Mouse (Mus musculus) forebrain, postnatal 0 days (tissue): Measurements from ENCODE around the gene Snd1. TPM values are rescaled to one million over a fixed set of nuclear protein-coding genes. Genes with fewer than 3 reads are reported as not detected.
A peak's percentile ranks its signal among the peaks of the same experiment; 100 is the strongest.

Experiments used
- ATAC-seq: fragments of 200-750 bp; cut with Nextera tagmentation; 2 replicates; pipeline ENCODE4 v1.8.0; 2017; ENCODE audit warnings: mild to moderate bottlenecking, moderate library complexity
- DNase-seq: peaks from one replicate; pipeline ENCODE4 v3.0.0-alpha.2; 2015
- H3K27ac ChIP-seq: fragments of 300-500 bp; sonication (generic); 2 replicates; pipeline ENCODE4 v1.5.1; 2014; ENCODE audit warnings: low read depth, mild to moderate bottlenecking, antibody characterized with exemption, low read length, moderate library complexity, mixed read lengths
- H3K27me3 ChIP-seq: fragments of 300-500 bp; sonication (generic); 2 replicates; pipeline ENCODE4 v1.6.1; 2014; ENCODE audit warnings: mild to moderate bottlenecking, low read length, mixed read lengths; ENCODE audit not compliant: insufficient read depth
- H3K36me3 ChIP-seq: fragments of 300-500 bp; sonication (generic); 2 replicates; pipeline ENCODE4 v1.6.1; 2014; ENCODE audit warnings: mild to moderate bottlenecking, moderate library complexity; ENCODE audit not compliant: insufficient read depth
- H3K4me1 ChIP-seq: fragments of 300-500 bp; sonication (generic); 2 replicates; pipeline ENCODE4 v1.6.1; 2014; ENCODE audit warnings: antibody characterized with exemption; ENCODE audit not compliant: insufficient read depth
- H3K4me2 ChIP-seq: fragments of 300-500 bp; sonication (generic); 2 replicates; pipeline ENCODE4 v1.6.1; 2014; ENCODE audit warnings: low read depth, mild to moderate bottlenecking, moderate library complexity
- H3K4me3 ChIP-seq: fragments of 300-500 bp; sonication (generic); 2 replicates; pipeline ENCODE4 v1.5.1; 2014; ENCODE audit warnings: low read depth, low read length, mixed read lengths
- H3K9ac ChIP-seq: fragments of 300-500 bp; sonication (generic); 2 replicates; pipeline ENCODE4 v1.6.1; 2014; ENCODE audit warnings: mild to moderate bottlenecking
- H3K9me3 ChIP-seq: fragments of 300-500 bp; sonication (generic); 2 replicates; pipeline ENCODE4 v1.6.1; 2016; ENCODE audit warnings: low read length
- CTCF ChIP-seq: sonication (generic); IDR thresholded peaks from 2 replicates; pipeline ENCODE4 v1.5.1; 2016; ENCODE audit warnings: antibody characterized with exemption, control low read depth, low read depth
- WGBS: fragments of 180-500 bp; shearing (Covaris S2); extraction: QIAGEN DNeasy Blood & Tissue Kit; methylation state at CpG from one replicate; pipeline ENCODE4 v1.1.7; 2014; 5-methylcytosine and 5-hydroxymethylcytosine counted together
- polyA plus RNA-seq: library from polyadenylated mRNA; unstranded; fragments of >200 nt; fragmentation: Nextera tagmentation; extraction: Ambion mirVana; gene quantifications from 2 replicates; pipeline ENCODE4 v1.2.1, GENCODE M21; 2015
- total RNA-seq: library from RNA; depleted of rRNA; stranded (reverse); fragments of >200 nt; gene quantifications from 2 replicates; pipeline ENCODE4 v1.2.3, GENCODE M21; 2014

Snd1 gene
- total and polyA plus RNA-seq, 2 experiments from 2014 or later = 72.4 to 90.8 TPM

DNA sequence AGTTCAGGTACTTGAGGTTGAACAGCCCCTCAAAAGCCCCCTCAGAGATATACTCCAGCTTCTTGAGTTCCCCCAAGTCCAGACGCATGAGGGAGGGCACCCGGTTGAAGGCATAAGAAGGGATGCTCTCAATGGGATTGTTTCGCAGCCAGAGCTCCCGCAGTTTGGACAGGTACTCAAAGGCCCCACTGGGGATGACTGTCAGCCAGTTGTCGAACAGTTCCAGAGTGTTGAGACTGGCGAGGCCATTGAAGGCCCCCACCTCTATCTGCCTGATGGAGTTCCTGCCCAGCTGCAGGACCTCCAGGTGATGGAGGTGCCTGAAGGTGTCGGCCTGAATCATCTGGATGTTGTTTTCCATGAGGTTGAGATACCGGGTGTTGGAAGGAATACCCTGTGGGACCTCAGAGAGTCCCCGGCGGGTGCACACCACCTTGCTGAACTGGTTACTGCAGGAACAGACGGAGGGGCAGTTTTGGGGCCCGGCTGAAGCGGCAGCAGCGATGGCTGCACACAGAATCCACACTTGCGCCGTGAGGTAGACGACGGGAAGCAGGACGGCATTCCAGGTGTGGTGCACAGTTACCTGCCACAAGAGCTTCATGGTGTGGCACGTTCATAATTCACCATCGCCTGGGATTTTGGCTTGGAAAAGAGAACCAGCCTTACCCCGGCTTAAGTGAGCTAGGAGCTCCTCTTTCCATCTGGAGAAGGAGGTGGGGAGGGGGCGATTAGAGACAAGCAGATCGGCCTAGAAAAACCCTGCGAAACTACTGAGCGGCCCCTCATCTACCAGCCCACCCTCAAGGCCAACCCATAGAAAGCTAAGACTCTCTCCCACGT, 356.3 kb downstream of the Snd1 start, which contains the start of gene Lrrc4:
TSS of gene Lrrc4 (minus strand) at position 737 of the 843 bp plus-strand sequence.
- peak within 1 kb of the TSS; percentile 91 for H3K9ac ChIP-seq
- peak within 1 kb of the TSS; percentile 96 for H3K4me2 ChIP-seq
- H3K27me3 ChIP-seq = no peaks in the 10 kb centered on the region
- H3K9me3 ChIP-seq = no peaks in the 10 kb centered on the region
- no peak for TF ChIP-seq CTCF
- H3K27ac ChIP-seq = peak within 1 kb of the TSS; percentile 84
- ATAC-seq = peak; percentile 2; the same call in 1 of the 2 replicates
- DNase-seq = no peak
- H3K36me3 ChIP-seq = no peaks in the 10 kb centered on the region
- WGBS = 25% methylated on average over 27 of the region's 27 CpGs
- H3K4me1 ChIP-seq = peaks cover 27% of the 10 kb centered on the region
- H3K4me3 ChIP-seq = peak within 1 kb of the TSS; percentile 64

- ATAC-seq (peak; percentile 63), DNase-seq (peak; percentile 77)
- Histone ChIP-seq H3K4me1 (peaks cover 23% of the 10 kb centered on the region), H3K27ac (peak overlapping the region; percentile 84), H3K9ac (peak overlapping the region; percentile 91), H3K27me3 (no peaks in the 10 kb centered on the region), H3K36me3 (no peaks in the 10 kb centered on the region), H3K9me3 (no peaks in the 10 kb centered on the region), H3K4me2 (peak overlapping the region; percentile 96), H3K4me3 (peak overlapping the region; percentile 64)
- no peak for TF ChIP-seq CTCF
- WGBS = under 1% methylated on average over 76 of the region's 82 CpGs
These were observed 357.2 kb downstream of the Snd1 start for GRCm38 (mm10) chr6:28831854-28832750.

DNA sequence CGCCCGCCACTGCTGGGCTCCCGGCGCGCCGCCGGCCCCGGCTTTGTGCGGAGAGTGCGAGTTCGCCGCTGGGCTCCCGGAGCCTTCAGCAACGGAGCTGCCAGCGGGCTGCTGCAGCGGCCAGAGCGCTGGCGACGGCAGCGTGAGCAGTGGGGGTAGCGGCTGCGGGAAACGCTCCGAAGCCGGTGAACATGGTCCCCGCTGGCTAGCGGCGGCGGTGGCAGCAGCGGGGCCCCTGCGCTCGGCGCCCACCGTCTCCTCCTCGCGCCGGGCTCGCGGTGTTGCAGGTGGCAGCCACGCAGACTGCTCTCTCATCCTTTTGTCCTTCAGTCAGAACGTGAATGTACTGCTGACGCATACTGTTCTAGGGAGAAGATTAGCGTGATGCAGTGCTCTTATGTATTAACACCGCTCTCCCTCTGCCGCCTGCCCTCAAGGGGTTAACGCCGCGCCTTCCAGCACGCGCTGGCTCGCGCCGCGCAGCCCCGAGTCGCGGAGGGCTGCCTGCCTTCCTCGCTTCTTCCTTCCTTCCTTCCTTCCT, 357.9 kb downstream of the Snd1 start:
- ATAC-seq (peak; percentile 79), DNase-seq (peak; percentile 79)
- Histone ChIP-seq H3K36me3 (no peaks in the 10 kb centered on the region), H3K9me3 (no peaks in the 10 kb centered on the region), H3K27me3 (no peaks in the 10 kb centered on the region), H3K4me1 (peaks cover 23% of the 10 kb centered on the region), H3K9ac (peak overlapping the region; percentile 91), H3K4me2 (peak overlapping the region; percentile 96), H3K4me3 (peak overlapping the region; percentile 64), H3K27ac (peak overlapping the region; percentile 84)
- TF ChIP-seq CTCF = peak; percentile 46
- under 1% methylated on average over 52 of the region's 58 CpGs for WGBS

DNA sequence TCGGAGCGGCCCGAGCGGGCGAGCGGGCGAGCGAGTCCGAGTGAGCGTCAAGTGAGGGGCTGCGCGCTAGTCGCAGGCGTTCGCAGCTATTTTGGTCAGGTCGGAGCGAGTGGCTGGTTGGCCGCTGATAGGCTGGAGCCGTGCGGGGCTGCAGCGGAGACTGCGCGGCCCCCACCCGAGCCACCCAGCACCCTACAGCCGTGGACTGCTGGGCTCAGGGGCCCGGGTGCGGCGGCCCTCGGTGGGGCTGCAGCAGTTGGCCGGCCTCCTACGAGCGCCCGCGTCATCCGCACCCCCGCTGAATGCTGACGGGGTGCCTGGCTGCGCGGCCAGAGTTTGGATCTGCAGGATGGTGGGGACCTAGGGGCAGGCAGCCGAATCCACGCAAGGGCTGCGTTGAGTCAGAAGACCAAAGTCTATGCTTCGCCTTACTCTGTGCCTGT, 358.5 kb downstream of the Snd1 start:
- DNase-seq (peak; percentile 73), ATAC-seq (peak; percentile 70)
- peak overlapping the region; percentile 84 for H3K27ac ChIP-seq
- peak overlapping the region; percentile 91 for H3K9ac ChIP-seq
- TF ChIP-seq CTCF = no peak
- H3K36me3 ChIP-seq = no peaks in the 10 kb centered on the region
- WGBS = 5% methylated on average over 36 of the region's 43 CpGs
- H3K4me3 ChIP-seq = peak overlapping the region; percentile 64
- H3K4me1 ChIP-seq = peaks cover 23% of the 10 kb centered on the region
- no peaks in the 10 kb centered on the region for H3K27me3 ChIP-seq
- H3K9me3 ChIP-seq = no peaks in the 10 kb centered on the region
- H3K4me2 ChIP-seq = peak overlapping the region; percentile 96

DNA sequence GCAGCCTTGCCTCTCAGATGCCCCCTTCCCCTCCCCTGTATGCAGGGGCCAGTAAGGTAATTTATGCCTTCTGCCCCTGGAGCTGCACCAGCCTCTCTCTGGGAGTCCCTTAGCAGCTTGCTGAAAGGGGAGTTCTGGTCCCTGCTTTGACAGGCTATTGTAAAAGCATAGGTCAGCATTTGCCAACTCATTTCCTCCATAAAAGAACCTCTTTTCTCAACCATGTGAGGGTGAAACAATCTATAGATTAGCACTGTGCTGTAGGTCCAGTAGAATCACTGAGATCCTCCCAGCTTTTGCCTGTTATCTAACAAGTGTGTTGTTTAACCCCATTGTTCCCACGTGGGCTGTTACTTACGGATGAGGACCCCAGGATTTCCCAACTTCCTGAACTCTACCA, 359.1 kb downstream of the Snd1 start:
- ATAC-seq (no peak), DNase-seq (no peak)
- 37% methylated on average over 2 of the region's 2 CpGs for WGBS
- H3K36me3 ChIP-seq = no peaks in the 10 kb centered on the region
- peak overlapping the region; percentile 84; the same call in 1 of the 2 replicates for H3K27ac ChIP-seq
- peak overlapping the region; percentile 64 for H3K4me3 ChIP-seq
- peak overlapping the region; percentile 96 for H3K4me2 ChIP-seq
- H3K9ac ChIP-seq = peak overlapping the region; percentile 91; the same call in 1 of the 2 replicates
- H3K4me1 ChIP-seq = peaks cover 18% of the 10 kb centered on the region
- H3K9me3 ChIP-seq = no peaks in the 10 kb centered on the region
- no peak for TF ChIP-seq CTCF
- no peaks in the 10 kb centered on the region for H3K27me3 ChIP-seq

DNA sequence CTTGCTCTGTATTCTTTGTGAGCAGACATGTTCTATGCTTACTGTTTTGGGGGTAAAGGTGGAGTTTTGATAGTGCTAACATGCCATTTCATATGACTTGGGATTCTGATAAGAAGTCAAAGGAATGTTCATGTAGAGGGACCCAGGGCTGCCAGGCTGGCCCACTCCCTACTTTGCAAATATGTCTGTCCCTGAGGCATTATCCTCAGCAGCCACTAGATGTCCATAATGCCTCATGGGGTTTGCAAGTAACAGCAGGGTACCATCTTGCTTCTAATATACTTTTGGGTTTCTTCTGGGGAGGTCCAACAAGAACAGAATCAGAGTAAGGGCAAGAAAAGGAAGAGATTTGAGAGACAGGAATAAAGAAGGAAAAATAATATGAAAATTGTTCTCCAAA, 361.7 kb downstream of the Snd1 start:
- no peak for ATAC-seq
- Histone ChIP-seq H3K4me1 (no peaks in the 10 kb centered on the region), H3K27me3 (no peaks in the 10 kb centered on the region), H3K4me3 (no peak overlapping the region), H3K36me3 (no peaks in the 10 kb centered on the region), H3K4me2 (no peak overlapping the region), H3K9ac (no peak overlapping the region), H3K9me3 (no peaks in the 10 kb centered on the region), H3K27ac (no peak overlapping the region)
- TF ChIP-seq CTCF = peak; percentile 82
- peak; percentile 45 for DNase-seq
